Mouse (Mus musculus) limb, embryonic 13.5 days (tissue): Measurements from ENCODE around the gene Wdr89. TPM values are rescaled to one million over a fixed set of nuclear protein-coding genes. Genes with fewer than 3 reads are reported as not detected.

Source experiments
- ATAC-seq: fragments of 200-750 bp; cut with Nextera tagmentation; 2 replicates; pipeline ENCODE4 v1.8.0; 2017; ENCODE audit warnings: low read depth, moderate number of reproducible peaks, moderate TSS enrichment; ENCODE audit not compliant: low FRiP score
- H3K27ac ChIP-seq: fragments of 300-500 bp; sonication (generic); 2 replicates; pipeline ENCODE4 v1.5.1; 2015; ENCODE audit warnings: inconsistent platforms, mild to moderate bottlenecking, moderate library complexity
- H3K27me3 ChIP-seq: fragments of 300-500 bp; sonication (generic); 2 replicates; pipeline ENCODE4 v1.6.1; 2015; ENCODE audit warnings: mild to moderate bottlenecking, inconsistent platforms
- H3K36me3 ChIP-seq: fragments of 300-500 bp; sonication (generic); 2 replicates; pipeline ENCODE4 v1.6.1; 2015; ENCODE audit warnings: inconsistent platforms, mild to moderate bottlenecking, moderate library complexity
- H3K4me1 ChIP-seq: fragments of 300-500 bp; sonication (generic); 2 replicates; pipeline ENCODE4 v1.6.1; 2015; ENCODE audit warnings: inconsistent platforms
- H3K4me2 ChIP-seq: fragments of 300-500 bp; sonication (generic); replicated peaks from 2 replicates; pipeline ENCODE4 v1.6.1; 2015; ENCODE audit warnings: inconsistent platforms, mild to moderate bottlenecking, moderate library complexity
- H3K4me3 ChIP-seq: fragments of 300-500 bp; sonication (generic); 2 replicates; pipeline ENCODE4 v1.5.1; 2015; ENCODE audit warnings: moderate library complexity, mild to moderate bottlenecking, inconsistent platforms
- H3K9ac ChIP-seq: fragments of 300-500 bp; sonication (generic); 2 replicates; pipeline ENCODE4 v1.6.1; 2015; ENCODE audit warnings: mild to moderate bottlenecking, inconsistent platforms
- H3K9me3 ChIP-seq: fragments of 300-500 bp; sonication (generic); 2 replicates; pipeline ENCODE4 v1.6.1; 2016; ENCODE audit warnings: inconsistent platforms
- WGBS: fragments of 180-500 bp; shearing (Covaris S2); methylation state at CpG from one replicate; pipeline ENCODE4 v1.1.7; 2015; 5-methylcytosine and 5-hydroxymethylcytosine counted together
- polyA plus RNA-seq: library from polyadenylated mRNA; unstranded; fragments of >200 nt; fragmentation: Nextera tagmentation; extraction: Ambion mirVana; gene quantifications from 2 replicates; pipeline ENCODE4 v1.2.1, GENCODE M21; 2015

Gene Wdr89
- polyA plus RNA-seq, 1 experiment from 2014 or later: 11.7 TPM

DNA sequence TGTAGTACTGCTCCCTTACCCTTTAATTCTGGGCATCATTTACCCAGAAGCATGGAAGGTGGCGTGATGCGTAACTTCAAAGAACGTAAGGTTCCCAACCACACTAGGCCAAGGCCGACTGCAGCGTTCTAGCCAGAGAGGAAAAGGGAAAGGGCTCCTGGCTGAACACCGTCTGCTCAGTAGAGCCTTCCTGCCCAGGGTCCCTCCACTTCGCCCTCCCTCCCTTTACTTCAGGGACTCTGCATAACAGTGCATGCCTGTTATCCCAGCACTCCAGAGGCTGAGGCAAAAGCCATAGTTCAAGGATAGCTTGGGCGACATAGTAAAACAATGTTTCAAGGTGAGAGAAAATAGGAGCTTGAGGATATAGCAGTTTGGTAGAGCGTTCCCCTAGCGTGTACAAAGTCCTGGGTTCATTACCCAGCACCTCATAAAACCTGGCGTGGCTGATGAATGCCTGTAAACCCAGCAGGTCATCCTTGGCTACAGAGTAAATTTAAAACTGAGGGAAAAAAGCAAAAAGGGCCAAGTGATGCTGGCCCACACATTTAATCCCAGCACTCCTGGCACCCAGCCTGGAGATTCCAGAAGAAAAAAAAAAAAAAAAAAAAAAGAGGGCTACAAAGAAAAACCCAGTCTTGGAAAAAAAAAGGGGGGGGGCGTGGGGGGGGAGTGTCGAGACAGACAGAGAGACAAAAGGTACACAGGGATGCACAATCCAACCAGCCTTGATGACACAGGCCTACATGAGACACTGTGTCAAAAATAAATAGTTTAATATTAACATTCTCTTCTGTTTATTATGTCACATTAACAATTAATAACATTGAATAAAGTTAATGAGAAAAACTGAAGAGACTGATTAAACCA lies 5.5 kb downstream of the Wdr89 start:
- Histone ChIP-seq H3K4me2 (peak overlapping the region; percentile 19; the same call in 1 of the 2 replicates), H3K4me1 (peaks cover 11% of the 10 kb centered on the region), H3K27ac (peak overlapping the region; percentile 58), H3K4me3 (no peak overlapping the region), H3K27me3 (no peaks in the 10 kb centered on the region), H3K36me3 (no peaks in the 10 kb centered on the region), H3K9me3 (no peaks in the 10 kb centered on the region), H3K9ac (peak overlapping the region; percentile 13; the same call in 1 of the 2 replicates)
- ATAC-seq: peak; percentile 82
- WGBS: 24% methylated on average over 13 of the region's 13 CpGs

DNA sequence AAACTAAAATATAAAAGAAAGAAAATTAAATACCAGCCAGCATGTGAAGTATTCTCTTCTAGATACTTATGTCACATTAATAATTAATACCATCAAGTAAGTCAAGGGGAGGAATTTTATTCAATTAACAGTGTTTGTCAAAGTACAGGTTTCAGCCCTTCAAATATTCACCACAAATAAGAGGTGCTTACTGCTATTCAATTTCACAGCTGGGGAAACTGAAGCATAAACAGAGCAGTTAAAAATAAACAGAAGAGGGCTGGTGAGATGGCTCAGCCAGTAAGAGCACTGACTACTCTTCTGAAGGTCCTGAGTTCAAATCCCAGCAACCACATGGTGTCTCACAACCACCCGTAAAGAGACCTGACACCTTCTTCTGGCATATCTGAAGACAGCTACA lies 7.0 kb downstream of the Wdr89 start:
- Histone ChIP-seq H3K27me3 (no peaks in the 10 kb centered on the region), H3K4me2 (no peak overlapping the region), H3K36me3 (no peaks in the 10 kb centered on the region), H3K4me1 (peaks cover 7% of the 10 kb centered on the region), H3K4me3 (no peak overlapping the region), H3K9me3 (no peaks in the 10 kb centered on the region), H3K27ac (no peak overlapping the region), H3K9ac (no peak overlapping the region)
- 88% methylated on average over 1 of the region's 1 CpGs for WGBS
- ATAC-seq: no peak

DNA sequence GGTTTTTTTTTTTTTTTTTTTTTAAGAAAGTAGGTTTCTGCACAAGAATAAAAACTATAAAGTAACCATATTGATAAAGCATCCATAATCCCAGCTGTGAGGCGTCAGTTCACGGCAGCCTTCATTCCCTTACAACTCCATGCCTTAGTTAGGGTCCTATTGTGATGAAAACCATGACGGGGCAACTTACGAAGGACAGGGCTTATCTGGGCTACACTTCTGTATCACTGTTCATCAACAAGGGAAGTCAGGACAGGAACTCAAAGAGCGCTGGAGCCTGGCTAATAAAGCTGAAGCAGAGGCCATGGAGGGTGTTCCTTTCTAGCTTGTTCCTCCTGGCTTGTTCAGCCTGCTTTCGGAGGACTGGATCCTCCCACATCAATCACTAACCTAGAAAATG lies 10.9 kb downstream of the Wdr89 start:
- H3K36me3 ChIP-seq: no peaks in the 10 kb centered on the region
- no peaks in the 10 kb centered on the region for H3K27me3 ChIP-seq
- H3K9me3 ChIP-seq: no peaks in the 10 kb centered on the region
- H3K27ac ChIP-seq: no peak overlapping the region
- 79% methylated on average over 6 of the region's 6 CpGs for WGBS
- H3K4me1 ChIP-seq: 0 out of 2 replicates have a peak, but pooled peaks cover under 1% of the 10 kb centered on the region
- no peak for ATAC-seq
- no peak overlapping the region for H3K4me3 ChIP-seq
- no peak overlapping the region for H3K9ac ChIP-seq
- H3K4me2 ChIP-seq: no peak overlapping the region

DNA sequence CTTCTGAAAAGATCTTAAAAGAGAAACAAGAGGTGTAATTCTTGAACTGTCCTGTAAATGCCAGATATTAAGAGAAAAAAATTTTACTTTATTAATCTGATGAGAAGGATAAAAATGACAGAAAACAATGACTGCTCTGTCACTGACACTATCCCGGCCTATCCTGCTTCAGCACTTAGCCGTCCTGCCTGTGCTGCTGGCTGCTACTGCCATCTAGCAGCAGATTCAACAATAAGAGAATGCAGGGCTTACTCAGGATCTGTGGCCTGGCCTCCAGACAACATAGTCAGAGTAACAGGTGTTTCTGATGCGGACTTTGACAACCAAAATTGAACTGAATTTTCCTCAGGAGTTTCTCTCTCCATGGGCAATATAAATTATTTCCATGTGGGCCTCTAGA lies 12.8 kb downstream of the Wdr89 start:
- ATAC-seq: no peak
- Histone ChIP-seq H3K4me1 (no peaks in the 10 kb centered on the region), H3K27me3 (no peaks in the 10 kb centered on the region), H3K4me3 (no peak overlapping the region), H3K27ac (no peak overlapping the region), H3K9me3 (no peaks in the 10 kb centered on the region), H3K36me3 (no peaks in the 10 kb centered on the region), H3K4me2 (no peak overlapping the region), H3K9ac (no peak overlapping the region)
- WGBS: 33% methylated on average over 3 of the region's 3 CpGs

DNA sequence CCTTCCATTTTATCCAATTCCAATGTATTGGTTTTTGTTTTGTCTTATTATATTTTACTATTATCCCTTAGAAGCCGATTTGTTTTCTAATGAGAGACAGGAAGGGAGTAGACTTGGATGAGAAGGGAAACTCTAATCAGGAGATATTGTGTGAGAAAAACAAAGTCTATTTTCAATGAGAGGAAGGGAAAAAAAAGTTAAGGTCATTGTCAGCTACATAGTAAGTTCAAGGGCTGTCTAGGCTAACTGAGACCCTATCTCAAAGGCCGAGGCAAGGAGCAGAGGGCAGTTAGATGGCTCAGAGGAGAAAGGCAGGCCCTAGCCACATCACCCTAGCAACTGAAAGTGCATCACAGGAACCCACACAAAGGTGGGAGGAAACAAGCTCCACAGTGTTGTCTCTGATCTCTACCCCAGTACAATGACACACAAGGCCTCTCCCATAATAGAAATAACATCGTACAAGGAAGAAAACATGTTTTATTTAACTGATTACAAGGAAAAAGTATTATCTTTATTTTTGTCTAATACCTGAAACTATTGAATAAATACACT lies 15.0 kb downstream of the Wdr89 start:
- H3K4me3 ChIP-seq: no peak overlapping the region
- WGBS: 94% methylated on average over 3 of the region's 3 CpGs

DNA sequence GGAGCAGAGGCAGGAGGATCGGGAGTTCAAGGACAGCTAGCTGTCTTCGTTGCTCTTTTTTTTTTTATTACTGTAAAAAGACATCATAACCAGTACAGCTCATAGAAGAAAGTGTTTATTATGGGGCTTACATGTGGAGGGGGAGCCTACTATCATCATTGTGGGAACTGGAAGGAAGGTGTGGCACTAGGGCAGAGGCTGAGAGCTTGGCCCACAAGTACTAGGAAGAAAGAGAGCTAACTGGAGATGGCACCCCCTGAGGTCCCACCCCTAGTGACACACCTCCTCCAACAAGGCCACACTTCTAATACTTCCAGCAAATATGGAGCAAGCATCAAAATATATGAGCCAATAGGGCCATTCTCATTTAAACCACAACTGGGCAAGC lies 19.6 kb downstream of the Wdr89 start:
- 85% methylated on average over 2 of the region's 2 CpGs for WGBS
- Histone ChIP-seq H3K27me3 (no peaks in the 10 kb centered on the region), H3K36me3 (no peaks in the 10 kb centered on the region)

More for the DNA sequence above, 15.0 kb downstream of the Wdr89 start:
- Histone ChIP-seq H3K36me3 (no peaks in the 10 kb centered on the region), H3K9ac (no peak overlapping the region), H3K27me3 (no peaks in the 10 kb centered on the region), H3K4me1 (no peaks in the 10 kb centered on the region), H3K4me2 (no peak overlapping the region), H3K9me3 (no peaks in the 10 kb centered on the region), H3K27ac (no peak overlapping the region)
- no peak for ATAC-seq

DNA sequence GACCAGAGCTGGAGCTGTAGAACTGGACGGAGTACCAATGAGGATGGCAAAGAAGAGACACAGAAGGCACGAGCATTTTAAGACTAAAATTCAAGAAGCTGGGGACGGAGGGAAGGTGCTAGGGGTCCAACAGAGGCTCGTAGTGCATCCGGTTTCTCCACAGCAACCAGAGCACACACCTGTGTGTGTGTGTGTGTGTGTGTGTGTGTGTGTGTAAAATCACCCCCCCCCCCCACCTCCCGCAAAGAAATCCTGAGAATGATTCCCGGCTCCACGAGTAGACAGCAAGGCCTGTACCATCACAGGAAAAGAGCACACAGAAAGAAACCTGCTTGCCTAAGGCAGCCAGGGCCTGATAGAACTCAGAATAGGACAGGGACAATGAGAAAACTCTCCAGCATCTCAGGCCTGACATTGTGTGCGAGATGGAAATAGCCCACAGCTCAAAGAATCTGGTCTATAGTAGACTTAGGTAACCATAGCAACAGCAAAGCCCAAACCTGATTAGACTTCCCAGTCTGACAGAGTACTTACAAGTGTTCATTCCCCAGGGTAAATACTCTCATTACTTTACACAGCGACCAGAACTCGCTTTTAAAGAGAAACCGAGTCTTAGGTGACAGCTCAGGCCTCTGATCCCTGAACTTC lies 20.2 kb downstream of the Wdr89 start:
- H3K9me3 ChIP-seq: no peaks in the 10 kb centered on the region
- no peak overlapping the region for H3K9ac ChIP-seq
- no peak overlapping the region for H3K4me2 ChIP-seq
- no peak overlapping the region for H3K27ac ChIP-seq
- peaks cover 7% of the 10 kb centered on the region; the same call in 1 of the 2 replicates for H3K4me1 ChIP-seq
- WGBS: 81% methylated on average over 12 of the region's 12 CpGs
- 0 out of 2 replicates have a peak, but pooled peaks have one; percentile 32 for ATAC-seq
- no peaks in the 10 kb centered on the region for H3K27me3 ChIP-seq
- no peak overlapping the region for H3K4me3 ChIP-seq
- no peaks in the 10 kb centered on the region for H3K36me3 ChIP-seq

More for the DNA sequence above, 19.6 kb downstream of the Wdr89 start:
- Histone ChIP-seq H3K4me2 (no peak overlapping the region), H3K27ac (no peak overlapping the region), H3K9ac (no peak overlapping the region), H3K4me3 (no peak overlapping the region), H3K9me3 (no peaks in the 10 kb centered on the region), H3K4me1 (peaks cover 6% of the 10 kb centered on the region; the same call in 1 of the 2 replicates)
- no peak for ATAC-seq

DNA sequence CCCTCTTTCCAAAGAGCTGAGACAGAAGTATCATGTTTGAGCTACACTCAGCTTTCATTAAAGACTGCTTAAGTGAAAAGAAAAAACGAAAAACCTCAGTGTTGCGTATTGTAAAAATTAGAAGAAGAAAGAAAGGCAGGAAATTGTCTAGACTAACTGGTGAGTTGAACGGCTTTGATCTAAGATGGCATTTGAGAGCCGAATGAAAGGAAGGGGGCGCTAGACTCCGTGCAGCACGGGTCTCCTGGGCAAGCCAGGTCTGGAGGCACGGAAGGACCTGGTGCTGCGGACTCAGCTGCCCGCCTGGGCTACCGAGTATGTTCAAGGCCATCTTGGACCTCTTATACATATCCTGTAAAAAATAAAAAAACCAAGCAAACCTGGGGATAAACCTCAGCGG lies 21.1 kb downstream of the Wdr89 start:
- WGBS: 41% methylated on average over 12 of the region's 12 CpGs
- ATAC-seq: no peak
- no peak overlapping the region for H3K4me3 ChIP-seq
- no peaks in the 10 kb centered on the region for H3K9me3 ChIP-seq
- no peaks in the 10 kb centered on the region for H3K36me3 ChIP-seq
- H3K27ac ChIP-seq: no peak overlapping the region
- H3K27me3 ChIP-seq: no peaks in the 10 kb centered on the region
- H3K4me1 ChIP-seq: peaks cover 11% of the 10 kb centered on the region; the same call in 1 of the 2 replicates
- no peak overlapping the region for H3K9ac ChIP-seq
- no peak overlapping the region for H3K4me2 ChIP-seq

DNA sequence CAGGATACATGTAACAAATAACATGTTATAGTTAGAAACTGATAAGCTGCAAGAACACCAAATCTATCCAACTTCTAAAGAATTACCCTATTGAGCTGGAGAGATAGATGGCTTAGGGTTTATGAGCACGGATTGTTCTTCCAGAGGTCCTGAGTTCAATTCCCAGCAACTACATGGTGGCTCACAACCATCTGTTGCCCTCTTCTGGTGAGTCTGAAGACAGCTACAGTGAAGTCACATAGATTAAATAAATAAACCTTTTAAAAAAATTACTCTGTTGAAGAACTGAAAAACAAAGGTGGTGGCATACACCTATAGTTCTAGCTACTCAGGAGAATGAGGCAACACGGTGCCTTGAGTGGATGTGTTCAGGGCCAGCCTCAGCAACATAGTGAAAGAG lies 21.7 kb downstream of the Wdr89 start:
- no peak for ATAC-seq
- H3K27me3 ChIP-seq: no peaks in the 10 kb centered on the region
- H3K36me3 ChIP-seq: no peaks in the 10 kb centered on the region
- H3K4me1 ChIP-seq: peaks cover 11% of the 10 kb centered on the region; the same call in 1 of the 2 replicates
- H3K4me3 ChIP-seq: no peak overlapping the region
- no peaks in the 10 kb centered on the region for H3K9me3 ChIP-seq
- H3K27ac ChIP-seq: no peak overlapping the region
- no peak overlapping the region for H3K4me2 ChIP-seq
- 89% methylated on average over 2 of the region's 2 CpGs for WGBS
- H3K9ac ChIP-seq: no peak overlapping the region

DNA sequence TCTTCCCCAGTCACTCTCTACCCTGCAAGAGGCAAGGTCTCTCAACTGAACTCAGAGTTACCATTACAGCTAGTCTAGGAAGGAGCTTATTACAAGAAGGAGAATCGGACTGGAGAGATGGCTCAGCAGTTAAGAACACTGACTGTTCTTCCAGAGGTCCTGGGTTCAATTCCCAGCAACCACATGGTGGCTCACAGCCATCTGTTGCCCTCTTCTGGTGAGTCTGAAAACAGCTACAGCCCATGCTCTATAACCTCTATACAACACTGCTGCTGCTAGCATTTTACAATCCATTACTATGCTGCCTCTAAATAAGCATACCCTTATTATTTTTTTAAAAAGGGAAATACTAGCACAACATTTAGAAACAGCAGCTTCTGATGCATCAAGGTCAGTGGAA lies 23.6 kb downstream of the Wdr89 start:
- H3K9ac ChIP-seq: no peak overlapping the region
- no peaks in the 10 kb centered on the region for H3K36me3 ChIP-seq
- WGBS: 100% methylated on average over 1 of the region's 1 CpGs
- no peaks in the 10 kb centered on the region for H3K9me3 ChIP-seq
- no peak overlapping the region for H3K4me2 ChIP-seq
- H3K27me3 ChIP-seq: no peaks in the 10 kb centered on the region
- H3K27ac ChIP-seq: no peak overlapping the region
- no peak for ATAC-seq
- peaks cover 11% of the 10 kb centered on the region; the same call in 1 of the 2 replicates for H3K4me1 ChIP-seq
- H3K4me3 ChIP-seq: no peak overlapping the region

DNA sequence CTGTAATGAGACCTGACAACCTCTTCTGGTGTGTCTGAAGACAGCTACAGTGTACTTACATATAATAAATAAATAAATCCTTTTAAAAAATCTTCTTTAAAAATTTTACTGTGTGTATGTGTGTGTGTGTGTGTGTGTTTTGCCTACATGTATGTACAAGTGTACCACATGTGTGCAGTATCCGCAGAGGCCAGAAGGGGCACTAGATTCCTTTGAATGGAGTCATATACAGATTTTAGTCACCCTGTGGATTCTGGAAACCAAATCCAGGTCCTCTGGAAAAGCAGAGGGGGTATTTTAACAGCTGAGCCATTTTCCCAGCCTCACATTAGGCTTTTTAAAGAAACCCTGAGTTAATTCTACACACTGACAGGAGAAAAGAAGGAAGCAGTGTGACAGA lies 27.6 kb downstream of the Wdr89 start:
- Histone ChIP-seq H3K9me3 (no peaks in the 10 kb centered on the region), H3K9ac (no peak overlapping the region), H3K4me2 (no peak overlapping the region), H3K4me1 (0 out of 2 replicates have a peak, but pooled peaks cover 5% of the 10 kb centered on the region), H3K36me3 (no peaks in the 10 kb centered on the region), H3K27ac (no peak overlapping the region), H3K27me3 (no peaks in the 10 kb centered on the region), H3K4me3 (no peak overlapping the region)
- WGBS: 93% methylated on average over 1 of the region's 1 CpGs
- ATAC-seq: no peak

DNA sequence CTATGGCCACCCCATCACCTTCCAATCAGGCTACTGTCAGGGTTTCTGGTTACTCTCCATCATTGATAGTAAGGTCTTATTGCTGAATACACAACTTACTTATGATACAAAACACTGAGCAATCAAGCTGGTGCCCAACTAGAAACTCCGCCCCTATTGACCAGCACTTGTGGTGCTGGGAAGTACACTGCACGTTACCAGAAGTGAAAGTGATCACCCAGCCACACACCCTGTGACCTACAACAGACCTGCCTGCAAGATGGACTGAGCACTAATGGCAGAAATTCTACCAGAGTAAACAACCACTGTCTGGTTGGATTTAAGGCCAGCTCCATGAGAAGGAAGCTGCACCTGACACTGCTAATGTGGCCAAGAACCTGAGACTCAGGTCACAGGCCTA lies 31.0 kb downstream of the Wdr89 start:
- no peak for ATAC-seq
- Histone ChIP-seq H3K4me3 (no peak overlapping the region), H3K27me3 (no peaks in the 10 kb centered on the region), H3K27ac (no peak overlapping the region), H3K36me3 (no peaks in the 10 kb centered on the region), H3K9ac (no peak overlapping the region), H3K4me2 (no peak overlapping the region), H3K4me1 (no peaks in the 10 kb centered on the region), H3K9me3 (no peaks in the 10 kb centered on the region)
- WGBS: 84% methylated on average over 2 of the region's 2 CpGs
